Mouse (Mus musculus) splenic B cell, adult 2 months (primary cell): ENCODE results near the gene Rtraf.
A peak's percentile ranks its signal among the peaks of the same experiment; 100 is the strongest.

Source experiments
- DNase-seq: peaks from one replicate; pipeline ENCODE4 v3.0.0-alpha.2; 2011; ENCODE audit warnings: low read depth, low spot score
- H3K27me3 ChIP-seq: 2 replicates; pipeline ENCODE4 v1.6.1; 2012; ENCODE audit warnings: mild to moderate bottlenecking, low read length, moderate library complexity, mixed read lengths; ENCODE audit not compliant: control insufficient read depth, poor library complexity, insufficient read depth, severe bottlenecking
- H3K36me3 ChIP-seq: 2 replicates; pipeline ENCODE4 v1.6.1; 2012; ENCODE audit warnings: mild to moderate bottlenecking, low read length, moderate library complexity, mixed read lengths; ENCODE audit not compliant: control insufficient read depth, poor library complexity, insufficient read depth, severe bottlenecking

The Rtraf gene

GRCm38 (mm10) chr14:19813061-19813460, 10.6 kb downstream of the Rtraf start:
- DNase-seq = no peak
- Histone ChIP-seq H3K27me3 (no peaks in the 10 kb centered on the region), H3K36me3 (peaks cover 22% of the 10 kb centered on the region)

GRCm38 (mm10) chr14:19809934-19810333, 13.7 kb downstream of the Rtraf start:
- DNase-seq = no peak
- Histone ChIP-seq H3K27me3 (no peaks in the 10 kb centered on the region), H3K36me3 (peaks cover 13% of the 10 kb centered on the region)

DNA sequence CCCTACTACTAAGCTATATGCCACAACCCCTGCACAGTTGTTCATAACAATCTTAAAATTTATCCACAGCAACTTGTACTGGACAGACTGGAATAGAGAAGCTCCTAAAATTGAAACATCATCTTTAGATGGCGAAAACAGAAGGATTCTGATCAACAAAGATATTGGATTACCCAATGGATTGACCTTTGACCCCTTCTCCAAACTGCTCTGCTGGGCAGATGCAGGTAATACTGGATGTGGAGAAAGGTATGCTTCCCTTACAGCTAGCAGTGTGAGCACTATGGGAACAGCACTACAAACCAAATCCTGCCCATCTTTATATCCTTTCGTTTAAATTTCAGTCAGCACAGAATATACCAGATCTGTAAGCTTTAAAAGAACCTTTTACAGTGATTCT, 15.8 kb downstream of the Rtraf start:
- no peak for DNase-seq
- Histone ChIP-seq H3K27me3 (no peaks in the 10 kb centered on the region), H3K36me3 (peaks cover 4% of the 10 kb centered on the region; the same call in 1 of the 2 replicates)

DNA sequence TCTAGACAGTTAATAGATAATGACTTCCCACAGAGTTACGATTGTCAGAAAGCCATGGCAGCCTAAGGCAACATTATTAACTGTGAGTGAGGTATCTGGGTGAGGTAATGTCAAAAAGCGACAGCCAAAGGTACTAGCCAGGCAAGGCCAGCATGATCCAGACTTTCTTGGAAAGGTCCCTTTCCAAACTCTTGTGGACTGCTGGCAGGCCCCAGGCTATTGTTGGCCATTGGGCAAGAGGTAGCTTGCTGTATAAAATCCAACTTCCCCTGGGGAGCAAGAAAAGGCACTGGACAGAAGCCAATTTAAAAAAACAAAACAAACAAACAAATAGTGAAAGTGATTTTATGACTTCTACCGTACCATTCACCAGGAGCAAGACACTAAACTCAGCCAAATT, 16.3 kb downstream of the Rtraf start:
- H3K36me3 ChIP-seq = 0 out of 2 replicates have a peak, but pooled peaks cover 4% of the 10 kb centered on the region
- DNase-seq = no peak
- H3K27me3 ChIP-seq = no peaks in the 10 kb centered on the region

DNA sequence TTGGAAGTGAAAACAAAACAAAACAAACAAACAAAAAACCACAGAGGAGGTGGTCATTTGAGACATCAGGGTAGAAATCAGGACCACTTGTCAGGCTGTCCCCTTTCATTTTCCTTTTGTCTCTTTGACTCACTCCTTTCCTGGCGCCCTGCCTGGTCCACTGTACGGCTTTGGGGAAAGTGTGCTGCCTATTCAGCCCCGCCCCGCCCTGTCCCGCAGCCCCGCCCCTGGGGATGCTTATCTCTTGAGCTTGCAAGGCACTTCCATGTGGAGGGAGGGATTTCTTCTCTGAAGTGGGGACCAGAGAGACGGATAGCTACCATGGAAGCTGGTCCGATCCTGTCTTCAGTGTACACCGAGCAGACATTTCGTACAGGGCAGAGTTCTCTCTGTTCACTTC, 20.0 kb downstream of the Rtraf start:
- Histone ChIP-seq H3K27me3 (no peaks in the 10 kb centered on the region), H3K36me3 (no peaks in the 10 kb centered on the region)
- no peak for DNase-seq

- H3K27me3 ChIP-seq = no peaks in the 10 kb centered on the region
- DNase-seq = no peak
- H3K36me3 ChIP-seq = no peaks in the 10 kb centered on the region
These were observed 20.4 kb downstream of the Rtraf start for GRCm38 (mm10) chr14:19803222-19803621.

DNA sequence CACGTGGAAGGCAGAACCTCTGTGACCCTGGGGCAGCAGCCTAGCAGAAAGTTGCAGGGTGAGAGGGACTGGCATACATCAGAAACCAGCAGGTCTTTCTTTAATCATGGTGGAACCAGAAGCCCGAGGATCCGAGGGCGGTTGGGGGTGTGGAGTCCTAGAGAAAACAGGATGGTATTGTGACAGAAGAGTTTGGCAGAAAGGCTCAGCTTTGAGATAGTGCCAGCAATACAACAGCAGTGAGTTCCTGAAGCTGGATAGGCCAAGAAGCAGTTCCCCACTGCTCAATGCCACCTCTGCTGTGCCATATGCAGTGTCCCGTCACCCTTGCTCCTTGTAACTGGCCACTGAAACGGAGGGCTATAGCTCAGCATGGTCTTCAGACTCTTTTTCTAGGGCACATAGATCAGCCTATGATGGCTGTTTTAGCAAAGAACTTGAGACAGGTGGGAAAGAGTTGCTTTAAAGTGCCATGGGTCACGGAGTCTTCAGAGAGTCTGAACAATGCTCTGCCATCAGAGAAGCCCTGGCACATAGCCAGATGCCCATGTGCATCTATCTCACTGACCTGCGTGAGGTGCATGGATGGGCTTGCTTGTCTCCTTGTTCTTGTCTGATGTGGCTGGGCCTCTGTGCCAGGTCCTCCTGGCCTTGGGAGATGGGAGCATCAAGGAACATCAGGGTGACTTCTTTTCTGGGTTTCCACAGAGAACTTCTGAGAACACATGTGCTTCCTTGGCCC, 22.0 kb downstream of the Rtraf start:
- Histone ChIP-seq H3K36me3 (no peaks in the 10 kb centered on the region), H3K27me3 (no peaks in the 10 kb centered on the region)
- no peak for DNase-seq

- H3K27me3 ChIP-seq = no peaks in the 10 kb centered on the region
- no peak for DNase-seq
These were observed 23.1 kb downstream of the Rtraf start for GRCm38 (mm10) chr14:19800485-19800884.

GRCm38 (mm10) chr14:19796541-19797304, 26.9 kb downstream of the Rtraf start:
- Histone ChIP-seq H3K27me3 (no peaks in the 10 kb centered on the region), H3K36me3 (no peaks in the 10 kb centered on the region)
- peak; percentile 15 for DNase-seq

More at GRCm38 (mm10) chr14:19800485-19800884, 23.1 kb downstream of the Rtraf start:
- H3K36me3 ChIP-seq = no peaks in the 10 kb centered on the region

DNA sequence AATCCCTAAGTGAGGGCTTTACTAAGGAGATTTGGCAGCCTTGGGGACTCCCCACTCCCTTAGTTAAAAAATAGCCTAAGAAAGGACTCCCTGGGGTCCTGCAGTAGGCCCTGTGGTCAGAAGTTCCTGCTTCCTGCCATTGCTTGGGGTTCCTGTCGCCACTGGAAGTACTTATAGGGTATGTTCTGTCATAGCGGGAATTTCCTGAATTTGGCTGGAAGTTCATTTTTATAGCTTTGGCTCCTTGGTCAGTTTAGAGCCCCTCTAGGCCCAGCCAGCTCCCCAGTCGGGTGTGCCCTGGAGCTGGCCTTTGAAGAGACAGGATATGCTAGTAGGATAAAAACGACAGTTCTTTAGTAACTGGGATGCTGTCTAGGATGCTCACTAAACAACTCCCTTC, 28.7 kb downstream of the Rtraf start:
- no peak for DNase-seq
- H3K27me3 ChIP-seq = no peaks in the 10 kb centered on the region
- no peaks in the 10 kb centered on the region for H3K36me3 ChIP-seq

DNA sequence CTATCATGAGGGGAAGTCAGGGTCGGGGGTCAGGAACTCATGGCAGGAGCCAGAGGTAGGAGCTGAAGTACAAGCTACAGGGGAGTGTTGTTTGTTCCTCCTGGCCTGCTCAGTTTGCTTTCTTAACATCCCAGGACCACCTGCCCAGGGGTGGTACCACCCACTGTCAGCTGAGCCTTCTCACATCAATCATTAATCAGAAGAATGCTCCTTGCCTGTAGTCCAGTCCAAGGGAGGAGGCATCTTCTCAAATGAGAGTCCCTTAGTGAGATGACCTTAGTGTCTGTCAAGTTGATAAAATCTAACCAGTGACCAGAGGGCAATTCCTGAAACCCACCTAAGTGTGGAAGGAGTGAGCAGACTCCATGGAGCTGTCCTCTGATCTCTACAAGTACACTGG, 35.2 kb downstream of the Rtraf start:
- H3K36me3 ChIP-seq = no peaks in the 10 kb centered on the region
- H3K27me3 ChIP-seq = no peaks in the 10 kb centered on the region
- no peak for DNase-seq

DNA sequence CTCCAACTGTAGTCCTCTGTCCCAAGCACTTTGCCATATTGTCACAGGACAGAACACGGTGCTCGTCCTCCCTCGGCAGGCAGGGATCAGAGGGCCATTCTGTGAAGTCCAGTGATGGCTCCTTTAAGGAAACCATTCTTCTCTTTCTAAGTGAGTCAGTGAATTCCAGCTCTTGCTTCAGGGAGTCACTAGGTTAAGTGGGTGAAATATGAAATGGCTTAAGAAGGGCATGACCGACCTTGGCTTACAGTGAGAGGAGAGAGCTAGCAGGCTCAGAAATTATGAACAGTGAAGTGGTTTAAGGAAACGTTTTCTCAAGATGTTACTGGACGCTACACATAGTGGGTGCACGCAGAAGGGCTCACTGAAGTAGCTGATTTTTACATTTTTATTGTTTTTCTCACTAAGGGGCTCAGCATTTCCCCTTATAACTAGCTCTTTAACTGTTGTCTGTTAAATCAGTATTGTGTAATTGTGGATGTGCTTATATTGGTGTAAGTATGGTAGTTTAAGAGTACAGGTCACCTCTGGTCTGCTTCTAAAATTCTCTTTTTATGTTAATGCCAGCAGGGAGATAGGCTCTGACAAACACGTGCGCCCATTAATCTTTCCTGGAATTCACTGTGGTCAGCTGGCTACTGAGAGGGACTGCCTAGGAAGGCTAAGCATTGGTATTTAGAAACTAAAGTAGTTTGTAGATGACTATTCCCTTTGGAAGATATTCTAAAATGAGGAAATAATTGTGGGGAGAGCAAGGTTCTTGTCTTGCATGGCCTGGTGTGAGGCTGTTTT, 37.6 kb downstream of the Rtraf start:
- Histone ChIP-seq H3K27me3 (no peaks in the 10 kb centered on the region), H3K36me3 (no peaks in the 10 kb centered on the region)
- no peak for DNase-seq

DNA sequence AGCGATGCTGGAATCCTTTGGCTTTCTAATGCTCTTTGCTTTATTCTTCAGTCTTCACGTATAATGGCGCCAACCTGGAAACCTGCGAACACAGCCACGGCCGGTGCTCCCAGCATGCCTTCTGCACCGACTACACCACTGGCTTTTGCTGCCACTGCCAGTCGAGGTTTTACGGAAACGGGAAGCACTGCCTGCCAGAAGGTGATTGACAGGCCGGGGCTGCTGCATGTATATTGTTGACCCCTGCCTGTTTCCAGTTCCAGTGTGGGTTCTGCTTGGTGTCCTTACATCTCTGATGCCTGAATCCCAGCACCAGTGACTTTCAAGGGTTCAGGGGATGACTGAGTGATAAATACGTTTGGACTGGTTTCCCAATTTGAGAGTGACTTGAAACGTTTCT, 45.7 kb downstream of the Rtraf start:
- Histone ChIP-seq H3K36me3 (no peaks in the 10 kb centered on the region), H3K27me3 (no peaks in the 10 kb centered on the region)
- no peak for DNase-seq

DNA sequence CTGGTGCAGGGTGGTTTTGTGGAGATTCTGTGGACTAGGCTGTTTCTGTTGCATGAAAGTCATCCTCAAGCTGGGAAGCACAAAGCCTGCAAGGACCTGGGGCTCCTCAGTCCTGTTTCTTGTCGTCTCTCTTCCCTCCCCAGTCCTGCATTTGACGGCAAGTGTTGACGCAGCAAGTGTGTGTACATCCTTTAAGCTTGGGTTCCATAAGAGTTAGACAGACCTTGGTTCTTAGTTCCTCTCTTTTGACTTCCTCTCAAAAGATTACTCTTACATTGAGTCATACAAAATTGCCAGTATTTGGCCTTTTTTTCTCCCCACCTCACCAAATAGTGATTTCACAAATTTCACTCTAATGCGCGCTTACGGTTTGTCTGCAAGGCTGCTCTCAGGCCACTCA, 46.3 kb downstream of the Rtraf start:
- DNase-seq = no peak
- H3K27me3 ChIP-seq = no peaks in the 10 kb centered on the region
- H3K36me3 ChIP-seq = no peaks in the 10 kb centered on the region

DNA sequence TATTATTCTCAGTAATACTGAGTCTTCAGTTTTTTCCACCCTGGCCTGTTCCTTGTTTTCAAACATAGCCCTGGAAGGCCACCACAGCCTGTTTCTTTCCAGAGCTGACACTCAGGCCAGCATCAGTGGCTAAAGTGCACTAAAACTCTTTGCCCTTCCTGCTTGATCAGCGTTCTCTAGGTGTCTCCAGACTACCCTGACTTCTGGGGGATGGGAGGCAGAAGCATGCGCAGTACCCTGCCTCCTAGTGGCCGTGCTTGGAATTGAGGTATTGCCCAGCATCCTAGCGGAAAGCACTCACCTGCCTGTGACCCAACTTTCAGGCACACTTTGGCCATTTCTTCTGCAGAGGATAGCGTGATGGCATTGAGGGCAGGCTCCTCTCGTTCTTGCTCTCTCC, 46.7 kb downstream of the Rtraf start:
- H3K27me3 ChIP-seq = no peaks in the 10 kb centered on the region
- no peaks in the 10 kb centered on the region for H3K36me3 ChIP-seq
- DNase-seq = peak; percentile 54
